Mouse (Mus musculus) cerebellum, adult 2 months (tissue): ENCODE data around the gene Cd164. TPM values are rescaled to one million over a fixed set of nuclear protein-coding genes. Genes with fewer than 3 reads are reported as not detected.

ENCODE experiments used
- DNase-seq, 2 experiments: peaks; one replicate each; pipeline ENCODE4 v3.0.0; 2021
- H3K27ac ChIP-seq: fragments of 200-500 bp; 2 replicates; pipeline ENCODE4 v1.5.1; 2012; ENCODE audit warnings: low read length, control low read depth, inconsistent platforms; ENCODE audit not compliant: insufficient read depth
- H3K27me3 ChIP-seq: fragments of 200-500 bp; 2 replicates; pipeline ENCODE4 v1.6.1; 2012; ENCODE audit warnings: inconsistent platforms, mild to moderate bottlenecking, low read length, moderate library complexity; ENCODE audit not compliant: control insufficient read depth, insufficient read depth
- H3K4me1 ChIP-seq: fragments of 200-500 bp; 2 replicates; pipeline ENCODE4 v1.6.1; 2011; ENCODE audit warnings: low read length; ENCODE audit not compliant: control insufficient read depth, insufficient read depth
- H3K4me3 ChIP-seq: fragments of 200-500 bp; replicated peaks from 2 replicates; pipeline ENCODE3; 2011; ENCODE audit warnings: mild to moderate bottlenecking, low read depth, low read length, control low read depth; ENCODE audit not compliant: insufficient read depth
- CTCF ChIP-seq: fragments of 200-500 bp; IDR thresholded peaks from 2 replicates; pipeline ENCODE4 v1.5.1; 2011; ENCODE audit warnings: low read depth, mild to moderate bottlenecking, control low read depth, low read length, moderate library complexity, borderline replicate concordance; ENCODE audit not compliant: insufficient read depth
- POLR2A ChIP-seq: fragments of 200-500 bp; IDR thresholded peaks from 2 replicates; pipeline ENCODE4 v1.6.1; 2011; ENCODE audit warnings: low read length, control low read depth, borderline replicate concordance; ENCODE audit not compliant: insufficient read depth
- WGBS: fragments of 180-500 bp; shearing (Covaris S2); methylation state at CpG from one replicate; pipeline ENCODE4 v1.1.7; 2018; 5-methylcytosine and 5-hydroxymethylcytosine counted together
- polyA plus RNA-seq: library from polyadenylated mRNA; depleted of rRNA; stranded (reverse); fragments of >200 nt; gene quantifications from 2 replicates; pipeline ENCODE4 v1.2.3, GENCODE M21; 2012

Gene Cd164
- polyA plus RNA-seq, 1 experiment = 73.1 TPM

GRCm38 (mm10) chr10:41535991-41536390 lies 16.8 kb downstream of the Cd164 start:
- no peak for TF ChIP-seq POLR2A
- H3K4me1 ChIP-seq = no peaks in the 10 kb centered on the region
- no peak overlapping the region for H3K27ac ChIP-seq
- WGBS = 87% methylated on average over 2 of the region's 2 CpGs
- DNase-seq = no peak
- H3K4me3 ChIP-seq = no peak overlapping the region
- H3K27me3 ChIP-seq = no peaks in the 10 kb centered on the region

- Histone ChIP-seq H3K27ac (no peak overlapping the region), H3K4me1 (no peaks in the 10 kb centered on the region), H3K4me3 (no peak overlapping the region), H3K27me3 (no peaks in the 10 kb centered on the region)
- TF ChIP-seq CTCF (no peak), POLR2A (no peak)
- DNase-seq = no peak
- whole genome bisulfite sequencing = 93% methylated on average over 1 of the region's 1 CpGs
Observed at GRCm38 (mm10) chr10:41536714-41537113, 17.5 kb downstream of the Cd164 start.

GRCm38 (mm10) chr10:41537226-41537982 lies 18.2 kb downstream of the Cd164 start:
- H3K27me3 ChIP-seq = no peaks in the 10 kb centered on the region
- DNase-seq = no peak
- TF ChIP-seq POLR2A = no peak
- no peak for TF ChIP-seq CTCF
- H3K4me3 ChIP-seq = no peak overlapping the region
- H3K4me1 ChIP-seq = no peaks in the 10 kb centered on the region
- WGBS = 85% methylated on average over 4 of the region's 4 CpGs
- H3K27ac ChIP-seq = no peak overlapping the region

GRCm38 (mm10) chr10:41537983-41538330 lies 18.7 kb downstream of the Cd164 start:
- no peak overlapping the region for H3K4me3 ChIP-seq
- TF ChIP-seq CTCF (no peak), POLR2A (no peak)
- no peak for DNase-seq
- no peaks in the 10 kb centered on the region for H3K4me1 ChIP-seq
- H3K27me3 ChIP-seq = no peaks in the 10 kb centered on the region
- no peak overlapping the region for H3K27ac ChIP-seq
- WGBS = 95% methylated on average over 3 of the region's 3 CpGs

- no peak overlapping the region for H3K27ac ChIP-seq
- H3K4me3 ChIP-seq = no peak overlapping the region
- TF ChIP-seq POLR2A (no peak), CTCF (no peak)
- no peak for DNase-seq
- 96% methylated on average over 4 of the region's 4 CpGs for WGBS
- H3K4me1 ChIP-seq = no peaks in the 10 kb centered on the region
- no peaks in the 10 kb centered on the region for H3K27me3 ChIP-seq
Observed at GRCm38 (mm10) chr10:41538986-41539385, 19.8 kb downstream of the Cd164 start.

GRCm38 (mm10) chr10:41542057-41542456 lies 22.8 kb downstream of the Cd164 start:
- Histone ChIP-seq H3K4me3 (no peak overlapping the region), H3K4me1 (peaks cover 4% of the 10 kb centered on the region; the same call in 1 of the 2 replicates), H3K27ac (no peak overlapping the region), H3K27me3 (no peaks in the 10 kb centered on the region)
- WGBS = 96% methylated on average over 6 of the region's 6 CpGs
- no peak for DNase-seq
- TF ChIP-seq CTCF (no peak), POLR2A (no peak)

- H3K4me3 ChIP-seq = no peak overlapping the region
- WGBS = 86% methylated on average over 4 of the region's 4 CpGs
- H3K4me1 ChIP-seq = peaks cover 4% of the 10 kb centered on the region; the same call in 1 of the 2 replicates
- no peaks in the 10 kb centered on the region for H3K27me3 ChIP-seq
- no peak overlapping the region for H3K27ac ChIP-seq
- TF ChIP-seq POLR2A (no peak), CTCF (no peak)
- no peak for DNase-seq
Observed at GRCm38 (mm10) chr10:41543439-41543838, 24.2 kb downstream of the Cd164 start.

GRCm38 (mm10) chr10:41543844-41544243 lies 24.6 kb downstream of the Cd164 start:
- 60% methylated on average over 2 of the region's 2 CpGs for WGBS
- Histone ChIP-seq H3K27ac (no peak overlapping the region), H3K27me3 (no peaks in the 10 kb centered on the region), H3K4me1 (peaks cover 4% of the 10 kb centered on the region; the same call in 1 of the 2 replicates), H3K4me3 (no peak overlapping the region)
- DNase-seq = no peak
- no peak for TF ChIP-seq CTCF
- TF ChIP-seq POLR2A = no peak
